Mouse (Mus musculus) stomach, postnatal 0 days (tissue): ENCODE results near the gene Sema4b.

Experiments
- CTCF ChIP-seq: IDR thresholded peaks from 2 replicates; pipeline ENCODE4 v1.5.1; 2016; ENCODE audit warnings: antibody characterized with exemption, low read depth, mild to moderate bottlenecking, moderate library complexity
- EP300 ChIP-seq: optimal IDR thresholded peaks from 2 replicates; pipeline ENCODE3; 2016; ENCODE audit warnings: antibody characterized with exemption

GRCm38 (mm10) chr7:80192226-80193061 is 5.8 kb downstream of the Sema4b start:
- TF ChIP-seq CTCF (peak; percentile 28; the same call in 1 of the 2 replicates), EP300 (no peak)
